Mouse (Mus musculus) midbrain, embryonic 11.5 days (tissue): ENCODE data around the gene Ankrd13b. TPM values are rescaled to one million over a fixed set of nuclear protein-coding genes. Genes with fewer than 3 reads are reported as not detected.
A peak's percentile ranks its signal among the peaks of the same experiment; 100 is the strongest.

ENCODE experiments used
- ATAC-seq: fragments of 200-750 bp; cut with Nextera tagmentation; 2 replicates; pipeline ENCODE4 v1.8.0; 2017; ENCODE audit warnings: moderate TSS enrichment, moderate library complexity; ENCODE audit not compliant: low FRiP score
- DNase-seq: peaks from one replicate; pipeline ENCODE4 v3.0.0; 2015; ENCODE audit warnings: low spot score; ENCODE audit errors: missing footprints
- H3K27ac ChIP-seq: fragments of 300-500 bp; sonication (generic); 2 replicates; pipeline ENCODE4 v1.5.1; 2014; ENCODE audit warnings: low read depth, low read length
- H3K27me3 ChIP-seq: fragments of 300-500 bp; sonication (generic); 2 replicates; pipeline ENCODE4 v1.6.1; 2014; ENCODE audit warnings: mild to moderate bottlenecking, low read length, moderate library complexity, mixed read lengths; ENCODE audit not compliant: control insufficient read depth, insufficient read depth
- H3K36me3 ChIP-seq: fragments of 300-500 bp; sonication (generic); 2 replicates; pipeline ENCODE4 v1.6.1; 2014; ENCODE audit warnings: mild to moderate bottlenecking, low read length, moderate library complexity, mixed read lengths; ENCODE audit not compliant: control insufficient read depth, insufficient read depth
- H3K4me1 ChIP-seq: fragments of 300-500 bp; sonication (generic); 2 replicates; pipeline ENCODE4 v1.6.1; 2014; ENCODE audit warnings: low read length; ENCODE audit not compliant: control insufficient read depth, insufficient read depth
- H3K4me2 ChIP-seq: fragments of 300-500 bp; sonication (generic); 2 replicates; pipeline ENCODE4 v1.6.1; 2014; ENCODE audit warnings: mild to moderate bottlenecking, moderate library complexity
- H3K4me3 ChIP-seq: fragments of 300-500 bp; sonication (generic); 2 replicates; pipeline ENCODE4 v1.5.1; 2014; ENCODE audit warnings: low read depth, low read length
- H3K9ac ChIP-seq: fragments of 300-500 bp; sonication (generic); 2 replicates; pipeline ENCODE4 v1.6.1; 2014; ENCODE audit warnings: low read length
- H3K9me3 ChIP-seq: fragments of 300-500 bp; sonication (generic); 2 replicates; pipeline ENCODE4 v1.6.1; 2016; ENCODE audit warnings: low read length; ENCODE audit not compliant: control insufficient read depth
- WGBS: fragments of 180-500 bp; shearing (Covaris S2); extraction: QIAGEN DNeasy Blood & Tissue Kit; methylation state at CpG from one replicate; pipeline ENCODE4 v1.1.7; 2014; 5-methylcytosine and 5-hydroxymethylcytosine counted together
- polyA plus RNA-seq: library from polyadenylated mRNA; unstranded; fragments of >200 nt; fragmentation: Nextera tagmentation; extraction: Ambion mirVana; gene quantifications from 2 replicates; pipeline ENCODE4 v1.2.1, GENCODE M21; 2014

Gene Ankrd13b
- polyA plus RNA-seq, 1 experiment from 2014 or later, result 13.5 TPM

- H3K36me3 ChIP-seq, result no peaks in the 10 kb centered on the region
- WGBS, result 2% methylated on average over 55 of the region's 55 CpGs
- no peaks in the 10 kb centered on the region for H3K27me3 ChIP-seq
- peak overlapping the region; percentile 96 for H3K9ac ChIP-seq
- H3K9me3 ChIP-seq, result no peaks in the 10 kb centered on the region
- peaks cover 57% of the 10 kb centered on the region for H3K4me1 ChIP-seq
- 0 out of 2 replicates have a peak, but pooled peaks have one; percentile 0 for ATAC-seq
- peak overlapping the region; percentile 90 for H3K4me3 ChIP-seq
- DNase-seq, result peak; percentile 95
- H3K27ac ChIP-seq, result no peak overlapping the region
- H3K4me2 ChIP-seq, result peak overlapping the region; percentile 90
Measured at GRCm38 (mm10) chr11:77488771-77489581, 502 bp downstream of the Ankrd13b start.

- DNase-seq, result no peak
- no peaks in the 10 kb centered on the region for H3K36me3 ChIP-seq
- H3K9me3 ChIP-seq, result no peaks in the 10 kb centered on the region
- H3K9ac ChIP-seq, result no peak overlapping the region; the same call in 1 of the 2 replicates
- H3K4me3 ChIP-seq, result no peak overlapping the region
- 77% methylated on average over 5 of the region's 5 CpGs for WGBS
- H3K27me3 ChIP-seq, result no peaks in the 10 kb centered on the region
- no peak overlapping the region for H3K27ac ChIP-seq
- ATAC-seq, result no peak
- peak overlapping the region; percentile 9; the same call in 1 of the 2 replicates for H3K4me2 ChIP-seq
- H3K4me1 ChIP-seq, result peaks cover 47% of the 10 kb centered on the region
Measured at GRCm38 (mm10) chr11:77486798-77487197, 2.7 kb downstream of the Ankrd13b start.

GRCm38 (mm10) chr11:77485229-77485628, 4.2 kb downstream of the Ankrd13b start:
- 66% methylated on average over 6 of the region's 6 CpGs for WGBS
- Histone ChIP-seq H3K36me3 (no peaks in the 10 kb centered on the region), H3K4me3 (no peak overlapping the region), H3K9ac (no peak overlapping the region), H3K27me3 (no peaks in the 10 kb centered on the region), H3K27ac (no peak overlapping the region), H3K9me3 (no peaks in the 10 kb centered on the region), H3K4me1 (peaks cover 36% of the 10 kb centered on the region), H3K4me2 (no peak overlapping the region)
- DNase-seq (no peak), ATAC-seq (no peak)

- no peak for ATAC-seq
- DNase-seq, result no peak
- WGBS, result 75% methylated on average over 11 of the region's 11 CpGs
- H3K27ac ChIP-seq, result no peak overlapping the region
- H3K27me3 ChIP-seq, result no peaks in the 10 kb centered on the region
- H3K4me2 ChIP-seq, result no peak overlapping the region
- no peaks in the 10 kb centered on the region for H3K36me3 ChIP-seq
- no peak overlapping the region for H3K4me3 ChIP-seq
- no peaks in the 10 kb centered on the region for H3K9me3 ChIP-seq
- no peak overlapping the region for H3K9ac ChIP-seq
- peaks cover 29% of the 10 kb centered on the region for H3K4me1 ChIP-seq
Measured at GRCm38 (mm10) chr11:77483510-77484255, 5.8 kb downstream of the Ankrd13b start.

- Histone ChIP-seq H3K27ac (no peak overlapping the region), H3K9me3 (no peaks in the 10 kb centered on the region), H3K36me3 (no peaks in the 10 kb centered on the region), H3K27me3 (no peaks in the 10 kb centered on the region), H3K4me1 (peaks cover 23% of the 10 kb centered on the region), H3K4me3 (no peak overlapping the region), H3K9ac (no peak overlapping the region), H3K4me2 (no peak overlapping the region)
- DNase-seq (no peak), ATAC-seq (no peak)
- 79% methylated on average over 3 of the region's 3 CpGs for WGBS
Measured at GRCm38 (mm10) chr11:77483043-77483442, 6.4 kb downstream of the Ankrd13b start.

- no peak for DNase-seq
- Histone ChIP-seq H3K9ac (no peak overlapping the region), H3K9me3 (no peaks in the 10 kb centered on the region), H3K4me3 (no peak overlapping the region), H3K27ac (no peak overlapping the region), H3K27me3 (no peaks in the 10 kb centered on the region), H3K4me2 (no peak overlapping the region), H3K36me3 (peaks cover 1% of the 10 kb centered on the region; the same call in 1 of the 2 replicates), H3K4me1 (no peaks in the 10 kb centered on the region)
- no peak for ATAC-seq
- 93% methylated on average over 6 of the region's 6 CpGs for whole genome bisulfite sequencing
Measured at GRCm38 (mm10) chr11:77476895-77477294, 12.6 kb downstream of the Ankrd13b start.

GRCm38 (mm10) chr11:77476216-77476615, 13.3 kb downstream of the Ankrd13b start:
- Histone ChIP-seq H3K36me3 (peaks cover 7% of the 10 kb centered on the region), H3K4me1 (no peaks in the 10 kb centered on the region), H3K27me3 (no peaks in the 10 kb centered on the region), H3K27ac (no peak overlapping the region), H3K9me3 (no peaks in the 10 kb centered on the region), H3K4me2 (no peak overlapping the region), H3K9ac (no peak overlapping the region), H3K4me3 (no peak overlapping the region)
- DNase-seq (no peak), ATAC-seq (no peak)
- WGBS, result 92% methylated on average over 14 of the region's 14 CpGs

- Histone ChIP-seq H3K9ac (no peak overlapping the region), H3K27me3 (peaks cover 3% of the 10 kb centered on the region), H3K4me2 (no peak overlapping the region), H3K36me3 (peaks cover 8% of the 10 kb centered on the region), H3K4me3 (no peak overlapping the region), H3K9me3 (no peaks in the 10 kb centered on the region), H3K27ac (no peak overlapping the region), H3K4me1 (no peaks in the 10 kb centered on the region)
- no peak for ATAC-seq
- 90% methylated on average over 16 of the region's 16 CpGs for WGBS
- no peak for DNase-seq
Measured at GRCm38 (mm10) chr11:77472775-77473174, 16.7 kb downstream of the Ankrd13b start.

GRCm38 (mm10) chr11:77471407-77471806, 18.1 kb downstream of the Ankrd13b start:
- no peak overlapping the region for H3K27ac ChIP-seq
- H3K9ac ChIP-seq, result no peak overlapping the region
- ATAC-seq, result no peak
- no peak overlapping the region for H3K4me2 ChIP-seq
- no peak for DNase-seq
- 69% methylated on average over 28 of the region's 29 CpGs for WGBS
- peaks cover 16% of the 10 kb centered on the region for H3K27me3 ChIP-seq
- no peak overlapping the region for H3K4me3 ChIP-seq
- no peaks in the 10 kb centered on the region for H3K4me1 ChIP-seq
- H3K9me3 ChIP-seq, result no peaks in the 10 kb centered on the region
- peaks cover 8% of the 10 kb centered on the region for H3K36me3 ChIP-seq
